Mouse (Mus musculus) megakaryocyte progenitor cell, adult 5-6 weeks (primary cell): ENCODE results near the gene Cyfip2. TPM values are rescaled to one million over a fixed set of nuclear protein-coding genes. Genes with fewer than 3 reads are reported as not detected.

Experiments
- ATAC-seq: replicated peaks from 2 replicates; pipeline ENCODE4 v1.8.0; 2016; ENCODE audit warnings: mild to moderate bottlenecking, moderate TSS enrichment, inconsistent platforms; ENCODE audit not compliant: poor library complexity
- total RNA-seq, 2 experiments: library from RNA; stranded (forward) in 1 of 2; stranded (reverse) in 1 of 2; fragments of 157-497, 149-512 nt in 1 of 2; fragments of 200-1000 nt in 1 of 2; gene quantifications; 2 replicates each; pipeline versions ENCODE4 v1.2.3 to v1.2.4; 2015 to 2017

Gene Cyfip2
- total RNA-seq, 2 experiments from 2014 or later = 48.6 to 122 TPM

- ATAC-seq = no peak
Measured at GRCm38 (mm10) chr11:46308271-46308974, 4.2 kb downstream of the Cyfip2 start.

GRCm38 (mm10) chr11:46307768-46308167 lies 4.9 kb downstream of the Cyfip2 start:
- no peak for ATAC-seq

- no peak for ATAC-seq
Measured at GRCm38 (mm10) chr11:46306776-46307175, 5.9 kb downstream of the Cyfip2 start.

DNA sequence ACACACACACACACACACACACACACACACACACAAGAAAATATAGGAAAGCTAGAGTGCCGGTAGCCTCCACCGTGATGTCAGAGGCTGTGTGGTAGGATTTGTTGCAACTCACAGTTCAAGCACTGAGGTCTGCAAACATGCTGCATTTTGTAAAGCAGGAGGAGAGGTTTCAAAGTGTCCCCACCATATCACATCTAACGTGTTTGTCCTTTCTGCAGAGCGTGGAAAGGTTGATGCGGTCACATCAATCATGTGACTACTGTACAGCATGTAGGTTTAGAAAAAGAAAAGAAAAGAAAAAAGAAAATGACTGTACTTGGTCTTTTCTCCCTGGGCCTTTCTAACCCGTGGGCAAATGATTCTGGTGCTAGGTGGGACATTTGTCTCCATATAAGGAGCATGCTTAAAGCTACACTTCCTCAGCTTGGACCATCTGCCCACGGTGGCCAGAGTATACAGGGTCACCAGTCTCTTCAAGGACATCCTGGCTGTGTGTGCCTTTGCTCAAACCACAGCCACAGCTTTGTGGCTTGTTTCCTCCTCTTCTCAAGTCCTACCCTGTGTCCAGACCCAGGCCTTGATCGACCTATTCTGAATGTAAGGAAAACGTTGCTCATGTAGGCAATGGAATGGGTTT lies 6.7 kb downstream of the Cyfip2 start:
- ATAC-seq = no peak

DNA sequence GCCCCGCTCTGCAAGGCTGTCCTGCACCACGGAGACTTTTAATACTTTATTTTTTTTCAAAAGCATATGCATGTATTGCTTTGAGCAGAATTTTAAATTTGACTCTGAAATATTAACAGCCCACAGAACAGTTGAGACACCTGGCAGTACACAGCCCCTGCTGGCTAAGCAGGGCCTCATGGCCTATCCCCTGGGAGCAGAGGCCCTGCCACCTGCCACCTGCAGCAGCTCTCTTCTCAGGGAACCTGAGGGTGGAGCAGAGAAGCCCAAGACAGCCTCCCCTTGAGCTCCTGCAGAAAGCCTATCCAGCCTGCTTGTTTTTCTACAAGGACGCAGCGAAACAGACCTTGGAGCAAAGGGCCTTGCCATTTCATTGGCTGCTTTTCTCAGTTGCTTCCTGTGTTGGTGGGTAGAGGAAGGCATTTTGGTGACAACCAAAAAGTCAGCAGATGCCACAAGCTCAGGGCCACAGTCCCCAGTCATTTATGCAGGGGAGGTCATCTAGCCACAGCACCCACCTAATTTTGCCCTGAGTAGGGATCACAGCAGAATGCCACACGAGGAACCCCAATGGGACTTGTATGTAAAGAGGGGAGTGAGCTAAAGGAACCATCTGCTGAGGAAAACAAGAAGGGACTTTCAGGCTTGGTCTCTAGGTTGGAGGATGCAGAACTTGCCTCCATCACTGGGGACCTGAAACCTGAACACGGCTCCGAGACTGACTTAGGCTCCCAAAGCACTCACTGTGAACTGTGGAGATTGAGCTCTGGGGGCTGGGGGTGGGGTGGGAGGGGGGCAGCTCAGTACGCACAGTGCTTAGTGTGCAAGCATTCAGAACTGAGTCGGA lies 7.6 kb downstream of the Cyfip2 start:
- peak; percentile 24; the same call in 1 of the 2 replicates for ATAC-seq

DNA sequence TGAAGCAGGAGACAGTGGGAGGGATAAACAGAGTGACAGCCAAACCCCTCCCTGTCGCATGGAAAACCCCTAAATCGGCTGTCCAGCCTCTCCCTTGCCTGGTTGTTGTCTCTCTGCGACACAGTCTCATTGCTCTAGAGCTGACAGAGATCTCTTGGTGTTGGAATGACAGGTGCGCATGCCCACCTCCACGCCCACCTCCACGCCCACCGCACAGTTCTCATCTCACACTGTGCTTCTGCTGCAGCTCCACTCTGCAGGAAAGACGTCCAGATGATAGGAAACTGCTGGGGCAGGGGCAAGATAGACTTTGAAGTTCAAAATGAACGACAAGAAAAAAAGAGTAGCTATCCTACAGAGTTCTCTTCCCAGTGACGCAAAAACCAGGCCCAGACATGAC lies 8.6 kb downstream of the Cyfip2 start:
- ATAC-seq = no peak

- ATAC-seq = no peak
Measured at GRCm38 (mm10) chr11:46302471-46302870, 10.2 kb downstream of the Cyfip2 start.

DNA sequence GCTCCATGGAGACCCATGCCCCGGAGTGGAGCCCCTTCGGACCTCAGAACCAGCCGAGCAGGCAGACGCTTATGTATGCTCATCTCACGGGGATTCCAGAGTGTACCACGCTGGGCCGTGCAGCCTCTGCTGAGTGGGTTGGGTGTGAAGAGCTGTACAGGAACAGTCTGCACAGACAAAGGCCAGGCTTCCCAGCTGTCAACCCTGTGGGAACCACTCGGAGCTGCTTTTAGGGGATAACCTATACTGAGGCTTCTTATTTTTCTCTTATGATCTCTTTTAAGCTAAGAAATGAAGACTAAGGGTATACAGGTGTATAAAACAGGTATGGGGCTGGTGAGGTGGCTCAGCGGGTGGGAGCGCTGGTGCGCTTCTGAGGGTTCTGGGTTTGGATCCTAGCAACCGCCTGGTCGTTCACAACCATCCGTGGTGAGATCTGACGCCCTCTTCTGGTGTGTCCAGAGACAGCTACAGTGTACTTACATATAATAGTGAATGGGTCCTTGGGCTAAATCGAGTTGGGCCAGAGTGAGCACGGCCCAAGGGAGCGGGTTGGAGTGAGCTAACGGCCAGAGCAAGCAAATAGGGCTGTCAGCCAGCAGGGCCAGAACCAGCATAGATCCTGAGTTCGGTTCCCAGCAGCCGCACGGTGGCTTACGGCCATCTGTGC lies 10.9 kb downstream of the Cyfip2 start:
- no peak for ATAC-seq

DNA sequence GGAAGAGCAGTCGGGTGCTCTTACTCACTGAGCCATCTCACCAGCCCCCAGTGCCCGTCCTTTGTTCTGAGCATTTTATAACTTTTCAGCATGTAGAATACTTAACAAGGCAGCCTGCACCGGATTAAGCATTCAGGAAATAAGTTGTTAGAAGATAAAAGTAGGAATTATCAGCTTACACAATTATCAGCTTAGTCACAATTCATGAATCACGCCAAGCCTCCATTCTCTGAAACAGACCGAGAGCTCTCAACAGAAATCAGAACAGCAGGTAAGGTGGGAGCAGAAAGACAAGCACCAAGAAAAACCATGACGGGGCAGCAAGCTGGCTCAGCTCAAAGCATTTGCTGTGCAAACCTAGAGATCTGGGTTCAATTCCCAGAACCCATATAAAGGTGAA lies 12.8 kb downstream of the Cyfip2 start:
- ATAC-seq = peak; percentile 15; the same call in 1 of the 2 replicates

DNA sequence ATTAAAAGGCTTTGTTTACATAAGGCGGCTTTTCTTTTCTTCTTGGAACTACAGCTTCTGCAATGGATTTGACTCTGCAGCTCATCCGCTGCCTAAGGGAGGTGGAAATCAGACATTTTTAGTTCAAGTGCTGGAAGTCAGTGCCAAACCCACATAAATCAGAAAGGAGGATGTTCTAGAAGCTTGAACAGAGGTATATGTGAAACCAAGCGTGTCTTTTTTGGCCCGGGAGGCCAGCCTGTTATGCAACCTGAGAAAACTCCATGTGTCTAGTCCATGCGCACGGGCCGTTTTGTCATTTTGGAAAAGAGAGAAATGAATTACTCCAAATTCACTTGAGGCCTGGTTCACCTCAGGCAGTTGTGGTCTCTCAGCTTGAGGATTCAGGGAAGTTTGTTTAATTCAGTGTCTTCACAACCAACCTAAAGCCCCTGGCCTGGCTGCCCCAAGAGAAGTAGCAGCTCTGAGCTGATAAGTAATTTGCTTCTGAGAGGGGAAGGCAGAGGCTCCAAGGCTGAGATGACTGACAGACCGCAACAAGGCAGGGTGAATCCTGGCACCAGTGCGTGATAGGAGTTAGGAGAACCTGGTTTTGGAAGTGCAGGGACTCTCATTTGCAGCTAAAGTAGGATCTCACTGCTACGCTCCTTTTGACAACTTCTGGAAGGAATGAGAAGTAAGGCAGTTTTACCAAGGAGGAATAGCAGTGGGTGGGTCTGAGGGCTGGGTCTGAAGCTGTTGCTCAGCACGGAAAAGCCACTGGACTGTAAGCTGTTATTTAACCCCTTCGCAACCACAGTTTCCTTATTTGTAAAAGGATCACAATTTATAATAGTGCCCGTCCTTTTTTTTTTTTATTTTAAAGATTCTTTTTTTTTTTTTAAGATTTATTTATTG lies 13.5 kb downstream of the Cyfip2 start:
- peak; percentile 61 for ATAC-seq

GRCm38 (mm10) chr11:46294390-46294789 lies 18.3 kb downstream of the Cyfip2 start:
- no peak for ATAC-seq

DNA sequence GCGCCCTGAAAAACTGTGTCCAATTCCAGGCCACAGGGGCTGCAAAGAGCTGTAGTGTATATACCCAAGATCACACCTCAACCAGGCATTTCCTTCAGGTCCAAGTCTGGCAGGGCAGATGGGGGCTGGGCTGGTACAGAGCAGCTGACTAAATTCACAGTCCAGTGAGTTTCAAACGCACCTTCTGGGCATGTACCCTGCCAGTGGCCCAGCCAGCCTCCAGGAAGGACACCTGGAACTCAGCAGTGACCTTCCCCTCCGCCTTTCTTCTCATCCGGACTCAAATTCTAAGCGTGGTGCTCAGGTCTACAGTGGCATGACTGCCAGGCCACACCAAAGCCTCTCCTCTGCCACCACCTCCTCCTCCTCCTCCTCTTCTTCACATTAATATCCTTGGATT lies 19.2 kb downstream of the Cyfip2 start:
- no peak for ATAC-seq

DNA sequence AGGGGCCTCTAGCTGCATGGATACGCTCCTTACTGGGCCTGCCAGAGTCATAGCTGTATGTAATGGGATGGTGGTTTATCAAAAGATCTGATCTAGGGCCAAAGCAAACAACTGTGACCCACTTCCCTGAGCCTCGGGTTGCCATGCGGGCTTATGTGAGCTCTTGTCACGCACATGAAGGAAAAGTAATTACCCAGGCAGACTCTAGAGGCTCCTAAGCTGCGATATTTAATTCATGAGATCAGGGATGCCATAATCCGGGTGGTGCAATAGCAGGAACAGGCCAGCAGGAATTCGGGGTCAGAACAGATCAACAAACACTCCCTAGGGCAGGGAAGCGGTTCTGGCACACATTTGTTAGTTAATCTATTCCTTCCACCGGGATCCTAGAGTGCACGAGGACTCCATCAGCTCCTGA lies 21.7 kb downstream of the Cyfip2 start:
- ATAC-seq = no peak

DNA sequence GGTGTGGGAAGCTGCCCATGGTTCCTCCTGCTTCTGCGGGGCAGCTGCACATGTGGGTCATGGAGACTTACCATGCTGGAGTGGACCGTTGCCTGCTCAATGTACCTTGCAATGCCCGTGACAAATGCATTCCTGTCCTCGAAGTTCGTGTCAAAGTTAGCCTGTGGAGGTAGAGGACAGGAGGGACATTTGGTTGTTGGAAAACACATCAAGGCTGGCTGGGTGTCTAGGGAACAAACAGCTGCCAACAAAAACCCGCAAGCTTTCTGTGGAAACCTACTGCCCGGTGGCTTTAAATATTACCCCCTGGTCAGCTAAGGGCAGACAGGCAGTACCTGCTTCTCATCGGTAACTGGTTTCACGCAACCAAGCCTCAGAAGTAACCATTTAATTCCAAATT lies 23.1 kb downstream of the Cyfip2 start:
- no peak for ATAC-seq

DNA sequence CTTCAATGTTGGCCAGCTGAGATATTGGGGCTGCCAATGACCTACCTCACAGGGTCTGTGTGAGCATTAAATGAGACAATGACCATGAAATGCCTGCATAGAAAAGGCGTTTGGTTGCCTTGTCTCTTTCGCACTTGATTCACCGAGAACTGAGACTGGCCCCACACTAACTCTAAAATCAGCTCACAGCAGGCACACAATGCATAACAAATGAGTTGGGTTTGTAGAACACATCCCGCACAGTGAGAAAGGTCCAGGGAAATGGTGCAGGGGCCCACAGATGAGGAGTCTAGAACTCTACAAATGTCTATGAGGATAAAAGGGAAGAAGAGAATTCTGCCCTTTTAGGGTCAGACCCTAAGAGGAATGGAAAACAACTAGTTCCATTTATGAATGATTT lies 23.6 kb downstream of the Cyfip2 start:
- ATAC-seq = no peak

DNA sequence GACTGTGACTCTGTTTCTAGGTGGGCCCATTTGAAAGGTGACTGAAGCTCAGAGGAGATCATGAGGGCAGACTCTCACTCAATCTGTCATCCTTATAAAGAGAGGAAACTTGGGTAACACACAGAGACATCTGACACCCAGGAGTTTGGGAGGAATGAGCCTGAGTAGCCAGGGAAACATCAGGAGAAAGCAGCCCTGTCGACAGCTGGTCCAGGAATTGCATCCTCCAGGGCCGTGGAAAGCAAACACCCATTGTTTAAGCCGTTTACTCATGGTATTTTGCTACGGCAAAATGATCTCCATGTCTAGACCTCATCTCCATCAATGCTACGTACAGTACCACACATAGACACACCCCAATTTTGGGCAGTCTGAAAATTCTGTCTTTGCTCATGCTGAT lies 24.6 kb downstream of the Cyfip2 start:
- no peak for ATAC-seq

DNA sequence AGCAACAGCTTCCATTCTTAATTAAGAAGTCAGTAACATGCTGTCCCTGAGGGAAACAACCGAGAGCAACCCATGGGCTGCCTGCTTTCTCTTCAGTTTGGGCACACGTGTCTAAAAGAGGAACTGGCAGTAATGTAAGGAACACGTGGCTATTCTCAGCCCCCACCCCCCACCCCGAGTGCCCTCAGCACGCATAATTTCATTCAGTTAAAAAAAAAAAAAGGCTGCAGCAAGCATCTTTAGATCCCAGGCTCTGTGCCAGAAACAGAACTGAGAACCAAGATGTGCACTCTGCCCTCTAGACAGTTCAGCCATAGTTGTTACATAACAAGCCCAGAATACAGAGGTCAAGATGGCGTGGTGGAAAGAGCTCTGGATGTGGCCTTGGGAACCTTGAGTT lies 25.9 kb downstream of the Cyfip2 start:
- peak; percentile 92 for ATAC-seq

GRCm38 (mm10) chr11:46283800-46284199 lies 28.9 kb downstream of the Cyfip2 start:
- ATAC-seq = no peak

GRCm38 (mm10) chr11:46282612-46283011 lies 30.0 kb downstream of the Cyfip2 start:
- ATAC-seq = no peak

- no peak for ATAC-seq
Measured at GRCm38 (mm10) chr11:46278709-46279108, 34.0 kb downstream of the Cyfip2 start.
